Mouse (Mus musculus): ENCODE measurements at regions not wholly inside any gene's neighbourhood (a gene's known extent, or its start where the extent isn't known, plus 50 kb on each side); places are given as distances from the start of the nearest gene placed in this dataset.

DNA sequence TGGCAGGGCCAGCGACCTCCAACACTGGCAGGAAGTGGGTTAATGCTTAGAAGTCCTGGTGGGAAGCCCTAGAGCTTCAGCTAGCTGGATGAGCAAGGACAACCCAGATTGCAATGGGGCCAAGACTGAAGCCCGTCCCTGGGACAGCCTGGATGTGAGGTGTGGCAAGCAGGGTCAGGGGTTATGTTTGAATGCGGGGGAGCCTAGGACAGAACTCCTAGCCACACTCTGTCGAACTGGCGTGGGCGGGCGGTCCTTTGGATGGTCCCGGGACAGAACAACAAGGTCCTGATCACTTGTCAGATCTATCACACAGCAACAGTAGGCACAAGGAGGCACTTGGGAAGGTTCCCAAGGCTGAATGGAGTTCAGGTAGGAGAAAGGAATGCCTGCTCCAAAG, 101.1 kb upstream of the Ccnd1 start:
- DNase-seq, result peak; percentile 55

DNA sequence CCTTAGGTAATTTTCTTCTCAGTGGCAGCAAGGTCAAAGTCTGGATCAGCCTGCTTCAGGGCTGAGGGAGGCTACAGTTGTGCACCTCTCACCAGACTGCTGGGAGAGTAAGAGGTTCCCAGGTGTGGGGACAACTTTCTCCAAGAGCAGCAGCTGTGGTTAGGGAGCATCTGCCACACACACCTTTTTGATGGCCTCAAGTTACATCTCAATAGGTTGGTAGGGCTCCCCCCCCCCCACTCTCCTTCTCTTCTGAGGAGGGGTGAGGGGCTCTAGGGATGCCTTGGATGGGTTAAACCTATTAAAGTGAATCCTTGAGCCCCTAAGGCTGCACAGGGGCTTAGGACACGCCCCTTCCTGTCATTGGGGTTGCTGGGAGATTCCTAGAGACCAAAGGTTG, 94.7 kb upstream of the Ccnd1 start:
- no peak for DNase-seq

DNA sequence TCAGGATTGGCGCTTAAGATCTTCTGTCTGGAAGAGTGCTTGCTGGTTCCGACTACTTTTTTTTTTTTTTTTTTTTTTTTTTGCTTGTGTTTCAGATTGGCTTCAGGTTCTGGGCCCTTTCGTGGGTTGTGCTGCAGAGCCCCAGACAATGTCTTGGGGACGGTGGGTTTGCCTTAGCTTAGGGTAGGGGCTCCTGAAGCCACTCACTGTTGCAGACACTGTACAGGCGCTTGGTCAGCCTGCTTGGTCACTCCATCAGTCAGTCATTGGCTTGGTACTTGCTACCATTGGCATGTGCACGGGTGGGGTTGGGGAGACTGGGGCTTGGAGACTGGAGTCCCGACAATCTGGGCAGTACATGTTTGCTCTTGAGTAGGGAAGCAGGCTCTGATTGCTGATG, 91.5 kb upstream of the Ccnd1 start:
- no peak for DNase-seq

DNA sequence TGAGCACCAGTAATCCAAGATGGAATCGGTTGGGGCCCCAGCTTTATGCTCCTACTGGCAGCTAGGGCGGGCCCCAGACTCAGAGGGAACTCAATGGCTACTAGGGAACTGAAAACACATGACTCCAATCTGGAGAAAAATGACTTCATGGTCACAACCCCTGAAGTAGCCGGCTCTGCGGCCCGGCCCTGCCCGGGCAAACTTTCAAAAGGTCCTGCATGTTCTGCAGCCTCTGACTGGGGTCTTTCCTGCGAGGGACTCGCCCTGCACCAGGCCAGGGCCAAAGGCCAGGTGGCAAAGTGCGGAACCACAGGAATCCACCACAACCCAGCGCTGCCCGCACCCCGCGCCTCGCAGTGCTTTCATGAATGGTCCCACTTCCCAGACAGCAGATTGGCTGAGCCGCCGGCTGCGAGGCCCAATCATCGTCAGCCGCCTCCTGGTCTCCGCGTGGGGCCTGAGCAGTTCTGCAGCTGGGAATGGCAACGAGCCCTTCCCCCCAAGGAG, 91.0 kb upstream of the Ccnd1 start:
- DNase-seq, result peak; percentile 79

- no peak for DNase-seq
These were observed 89.9 kb upstream of the Ccnd1 start for GRCm38 (mm10) chr7:145029622-145030021.

DNA sequence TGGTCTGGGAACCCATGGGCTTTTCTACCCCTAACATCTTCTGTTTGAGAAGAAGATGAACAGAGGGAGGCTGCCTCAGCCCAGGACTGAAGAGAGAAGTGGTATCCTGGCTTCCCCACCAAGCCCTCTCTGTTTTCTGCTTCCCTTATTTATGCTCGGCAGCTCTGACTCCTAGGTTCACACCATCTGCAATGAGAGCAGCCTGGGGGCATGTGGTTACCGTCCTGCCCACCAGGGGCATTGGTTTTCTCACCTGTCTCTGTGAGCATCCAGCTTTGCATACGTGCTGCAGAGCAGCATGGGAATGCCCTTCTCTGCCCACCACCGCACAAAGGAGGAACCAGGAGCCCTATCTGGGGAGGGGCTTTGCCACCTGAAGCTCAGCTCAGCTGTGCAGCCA, 89.4 kb upstream of the Ccnd1 start:
- no peak for DNase-seq

- DNase-seq, result no peak
These were observed 87.3 kb upstream of the Ccnd1 start for GRCm38 (mm10) chr7:145027061-145027460.

DNA sequence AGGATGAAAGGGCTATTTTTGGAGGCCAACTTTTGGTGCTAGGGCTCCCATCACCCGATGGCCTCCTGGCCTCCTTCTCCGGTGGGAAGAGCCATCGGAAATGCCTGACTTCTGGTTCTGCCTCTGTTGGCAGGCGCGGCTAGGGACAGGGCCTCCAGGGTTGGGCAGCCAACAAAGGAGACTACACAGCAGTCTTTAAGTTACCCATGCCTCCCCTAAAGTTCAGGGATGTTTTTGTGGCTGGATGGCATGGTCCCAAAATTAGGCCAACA, 86.2 kb upstream of the Ccnd1 start:
- no peak for DNase-seq

DNA sequence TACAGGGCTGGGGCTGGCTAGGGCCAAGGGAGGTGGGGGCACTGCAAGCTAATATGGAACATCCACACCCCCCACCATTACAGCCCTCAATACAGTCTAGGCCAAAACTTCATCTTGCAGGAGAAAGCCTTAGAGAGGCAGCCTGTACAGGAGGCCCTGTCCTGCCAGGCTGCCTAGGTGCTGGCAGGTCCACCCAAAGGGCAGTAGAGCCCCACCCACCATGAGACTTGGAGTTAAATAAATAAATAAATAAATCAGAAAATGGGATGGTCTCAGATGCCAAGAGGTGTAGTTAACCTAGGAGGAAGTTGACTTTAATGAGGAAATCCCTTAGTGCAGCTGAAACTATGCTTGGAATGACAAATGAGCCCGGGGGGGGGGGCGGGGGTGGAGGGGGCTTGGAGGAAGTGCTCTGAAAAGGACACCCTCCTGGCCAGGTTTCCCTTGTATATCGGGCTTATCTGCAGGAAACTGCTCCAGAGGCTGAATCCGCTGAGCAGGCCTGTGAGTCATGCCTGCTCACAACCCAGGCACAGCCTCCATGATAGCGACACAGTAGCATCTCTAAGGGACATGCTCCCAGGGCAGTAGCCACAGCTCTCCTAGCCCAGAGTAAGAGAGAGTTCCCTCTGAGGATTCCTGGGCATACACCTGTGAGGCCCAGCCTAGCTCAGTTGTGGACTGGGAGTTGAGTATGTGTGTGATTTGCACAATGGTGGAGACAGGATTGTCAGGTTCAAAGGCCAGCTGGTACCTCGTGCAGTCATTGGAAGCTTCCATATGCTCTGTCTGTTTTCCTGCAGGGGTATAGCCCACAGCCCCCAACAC, 85.7 kb upstream of the Ccnd1 start:
- peak; percentile 24 for DNase-seq

DNA sequence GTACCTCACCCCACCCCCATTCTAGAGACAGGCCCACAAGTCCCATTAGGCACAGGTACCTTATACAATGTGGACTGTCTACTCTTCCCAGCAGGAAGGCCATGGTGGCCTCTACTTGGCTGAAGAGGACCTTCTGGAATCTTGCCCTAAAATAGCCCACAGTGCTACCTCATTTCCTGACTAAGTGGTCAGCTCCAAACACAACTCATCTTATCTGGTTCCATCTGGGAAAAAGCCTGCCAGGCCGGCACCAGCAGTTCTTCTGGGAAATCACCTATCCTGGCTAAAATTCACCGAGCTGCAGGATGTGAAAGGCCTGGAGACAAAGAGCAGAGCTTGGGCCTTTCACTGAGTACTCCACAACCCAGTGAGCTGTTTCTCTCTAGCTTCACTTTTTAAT, 84.9 kb upstream of the Ccnd1 start:
- no peak for DNase-seq

- DNase-seq, result no peak
These were observed 79.4 kb upstream of the Ccnd1 start for GRCm38 (mm10) chr7:145019137-145019536.

- DNase-seq, result no peak
These were observed 78.4 kb upstream of the Ccnd1 start for GRCm38 (mm10) chr7:145018149-145018548.

DNA sequence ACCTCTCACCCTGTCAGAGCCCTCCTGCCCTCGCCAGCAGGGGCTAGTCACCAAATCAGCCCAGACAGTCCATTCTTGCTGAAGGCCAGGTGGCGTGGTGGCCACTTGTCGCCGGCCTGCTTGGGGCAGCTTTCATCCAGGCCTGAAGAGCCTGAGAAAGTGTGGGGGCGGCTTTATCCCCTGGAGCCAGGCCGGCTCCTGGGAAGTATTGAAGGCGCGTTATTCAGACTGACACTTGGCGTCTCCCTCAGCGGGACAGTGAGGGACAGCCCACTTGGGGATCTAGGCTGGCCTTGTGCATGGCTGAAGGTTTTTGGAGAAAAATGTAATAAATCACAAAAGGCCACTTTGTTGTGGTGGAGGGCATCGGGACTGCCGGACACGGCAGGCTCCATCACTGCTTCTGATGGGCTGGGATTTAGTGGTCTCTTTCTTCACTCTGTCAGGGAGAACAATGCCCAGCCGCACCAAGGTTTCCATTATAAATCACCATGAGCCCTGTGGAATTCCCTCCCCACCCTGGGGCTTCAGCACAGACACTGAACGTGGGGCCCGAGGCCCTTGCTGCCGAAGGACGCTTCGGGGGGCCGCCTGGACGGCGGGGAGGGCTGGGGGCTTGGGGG, 75.8 kb upstream of the Ccnd1 start:
- DNase-seq, result no peak

GRCm38 (mm10) chr7:145010757-145011156, 71.0 kb upstream of the Ccnd1 start:
- no peak for DNase-seq

DNA sequence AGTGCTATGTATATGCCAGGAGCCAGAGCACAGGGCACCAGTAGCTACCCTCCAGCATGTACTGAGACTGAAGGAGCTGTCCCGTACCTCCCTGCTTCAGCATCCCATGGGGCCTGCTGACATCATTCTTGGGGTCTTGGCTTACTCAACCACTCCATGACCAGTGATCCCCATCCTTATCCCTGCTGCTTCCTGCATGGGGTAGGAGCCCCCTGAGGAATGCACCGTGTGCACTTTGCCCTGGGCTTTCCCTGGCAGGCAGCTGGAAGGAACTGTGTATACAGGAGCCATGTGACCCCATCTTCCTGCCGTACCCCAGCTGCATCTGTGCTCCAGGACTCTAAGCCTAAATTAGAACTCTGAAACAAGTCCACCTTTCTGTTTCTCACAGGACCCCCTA, 70.3 kb upstream of the Ccnd1 start:
- DNase-seq, result no peak

DNA sequence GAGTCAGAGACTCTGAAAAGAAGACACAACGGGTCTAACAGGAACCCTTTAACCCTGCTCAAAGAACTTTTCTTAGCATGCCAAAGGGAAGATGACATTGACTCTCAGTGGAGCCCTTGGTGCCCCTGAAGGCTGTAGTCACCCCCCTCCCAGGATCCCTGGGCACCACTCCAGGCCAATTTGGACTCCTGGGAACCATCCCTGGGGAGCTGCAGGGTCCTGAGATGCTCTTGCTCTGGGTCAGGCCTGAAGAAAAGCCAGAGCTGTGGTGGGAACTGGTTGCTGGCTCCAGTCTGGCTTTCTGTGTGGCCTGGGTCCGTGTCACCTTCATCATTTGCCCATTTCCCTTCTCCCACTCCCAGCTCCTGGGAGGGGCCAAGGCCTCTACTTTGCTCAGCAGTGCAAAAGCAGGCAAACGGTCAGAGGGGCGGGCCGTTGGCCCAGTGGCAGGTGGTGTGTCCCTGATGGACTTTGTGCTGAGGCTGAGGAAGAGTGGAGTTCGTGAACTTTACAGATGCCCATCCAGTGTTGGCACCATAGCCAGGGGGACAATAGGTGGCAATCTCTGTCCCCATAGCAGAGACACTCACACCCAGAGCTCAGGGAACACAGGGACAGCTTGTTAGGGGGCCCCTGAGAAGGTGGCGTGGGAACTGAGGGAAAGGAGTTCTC, 69.1 kb upstream of the Ccnd1 start:
- DNase-seq, result peak; percentile 33

DNA sequence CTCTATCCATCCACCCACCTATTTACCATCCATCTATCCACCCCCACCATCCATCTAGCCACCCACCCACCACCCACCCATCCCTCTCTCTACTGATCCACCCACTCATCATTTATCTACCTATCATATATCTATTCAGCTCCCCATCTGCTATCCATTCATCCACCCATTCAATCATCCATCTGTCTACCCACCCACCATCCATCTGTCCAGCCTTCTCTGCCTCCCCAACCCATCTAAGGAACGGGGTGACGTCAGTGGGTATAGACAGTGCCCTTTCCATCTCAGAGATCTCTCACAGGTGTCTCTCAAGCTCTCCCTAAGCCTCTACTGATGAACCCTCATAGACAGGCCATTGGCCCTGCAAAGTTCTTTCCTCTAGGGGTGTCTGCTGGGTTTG, 67.5 kb upstream of the Ccnd1 start:
- no peak for DNase-seq

- DNase-seq, result no peak
These were observed 61.9 kb upstream of the Ccnd1 start for GRCm38 (mm10) chr7:145001503-145002084.

- no peak for DNase-seq
These were observed 60.0 kb upstream of the Ccnd1 start for GRCm38 (mm10) chr7:144999741-145000140.

DNA sequence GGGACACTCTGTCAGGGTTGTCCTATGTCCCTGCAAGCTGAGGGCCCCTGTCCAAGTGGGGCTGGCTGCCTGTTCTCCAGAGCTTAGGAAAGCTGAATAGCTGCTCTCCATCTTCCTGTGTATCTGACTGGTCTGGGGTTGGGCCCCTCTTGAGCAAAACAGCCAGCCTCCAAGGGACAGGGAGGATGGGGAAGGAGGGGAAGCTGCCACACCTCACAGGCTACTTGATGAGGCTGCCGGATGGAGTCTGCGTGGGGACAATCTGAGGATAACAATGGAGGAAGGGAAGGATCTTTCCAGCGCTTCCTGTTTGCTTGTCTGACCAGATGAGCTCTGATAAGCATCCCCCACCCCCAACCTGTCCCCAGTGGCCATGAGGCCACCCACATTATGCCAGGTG, 57.1 kb upstream of the Ccnd1 start:
- DNase-seq, result no peak

GRCm38 (mm10) chr7:144994229-144994628, 54.5 kb upstream of the Ccnd1 start:
- no peak for DNase-seq

DNA sequence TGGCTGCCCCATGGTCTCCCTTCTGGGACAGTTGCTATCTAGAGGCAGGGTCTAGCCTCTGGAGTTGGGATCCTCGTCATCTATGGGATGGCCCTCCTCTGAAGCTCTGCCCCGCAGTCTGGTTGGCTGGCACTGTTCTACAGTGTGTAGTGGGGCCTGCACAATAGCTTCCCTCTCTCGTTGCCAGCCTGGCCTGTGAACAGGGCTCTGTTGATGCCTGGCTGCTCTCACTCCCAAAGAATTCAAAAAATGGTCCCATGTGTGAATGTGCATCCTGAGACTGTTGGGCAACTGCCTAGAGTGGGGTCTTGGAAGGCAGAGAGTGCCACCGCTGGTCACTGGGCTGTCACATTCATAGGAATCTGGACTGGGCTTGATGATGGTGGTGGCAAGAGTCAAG, 53.8 kb upstream of the Ccnd1 start:
- no peak for DNase-seq

- DNase-seq, result no peak
These were observed 52.0 kb upstream of the Ccnd1 start for GRCm38 (mm10) chr7:144991760-144992159.

All from liver (tissue).